ENCODE assay signal across 11 mouse cellular contexts in genomic region chr9:111213501-111213900, GRCm38 (mm10). TPM values are rescaled to one million over a fixed set of nuclear protein-coding genes. Genes with fewer than 3 reads are reported as not detected.
DNase-seq lines count a peak whose midpoint lies in the region; ATAC-seq and TF ChIP-seq lines count a peak whose summit lies in the region.
"Had no signal": no experiment of that assay in that cellular context is flagged by ENCODE, and none has a peak within 500 bp of the region (broad histone marks: within the 10 kb centered on the region; RNA-seq: fewer than 3 reads in every experiment).

No protein-coding gene starts in this region.

- no peaks in the 10 kb centered on the region; the same call in 1 of the 2 replicates for H3K36me3 ChIP-seq in liver, embryonic 14.5 days (replicated peaks; ENCODE audit: control insufficient read depth, insufficient read depth, low read depth)
- H3K36me3 ChIP-seq in midbrain, embryonic 14.5 days (ENCODE audit: control insufficient read depth, insufficient read depth, low read length): peaks cover 44% of the 10 kb centered on the region

- no peaks in the 10 kb centered on the region; a peak in 1 of 4 replicates for H3K4me1 ChIP-seq in liver, embryonic 14.5 days (replicated peaks; ENCODE audit: control insufficient read depth in 2 of 2, insufficient read depth in 2 of 2, low read length in 1 of 2)
- H3K4me1 ChIP-seq in midbrain, embryonic 14.5 days (ENCODE audit: control insufficient read depth, insufficient read depth, low read length): no peaks in the 10 kb centered on the region
- H3K4me1 ChIP-seq: hindbrain, embryonic 12.5 days; neural tube, embryonic 12.5 days had no signal

- H3K27ac ChIP-seq in liver, embryonic 14.5 days: no peak overlapping the region
- no peak overlapping the region for H3K27ac ChIP-seq in midbrain, embryonic 14.5 days (replicated peaks; ENCODE audit: low read depth, low read length)
- H3K27ac ChIP-seq: hindbrain, embryonic 12.5 days; limb, embryonic 12.5 days; neural tube, embryonic 12.5 days had no signal

- no peak overlapping the region for H3K4me3 ChIP-seq in liver, embryonic 14.5 days (ENCODE audit: insufficient read depth in 1 of 2, low read depth in 2 of 2, low read length in 2 of 2)
- H3K4me3 ChIP-seq in midbrain, embryonic 14.5 days (replicated peaks; ENCODE audit: low read depth, low read length): no peak overlapping the region
- H3K4me3 ChIP-seq: hindbrain, embryonic 12.5 days; limb, embryonic 12.5 days; neural tube, embryonic 12.5 days had no signal

- H3K27me3 ChIP-seq in liver, embryonic 14.5 days (ENCODE audit: control insufficient read depth, insufficient read depth, low read length): no peaks in the 10 kb centered on the region
- no peaks in the 10 kb centered on the region for H3K27me3 ChIP-seq in midbrain, embryonic 14.5 days (ENCODE audit: control insufficient read depth, insufficient read depth, low read length)
- H3K27me3 ChIP-seq: hindbrain, embryonic 12.5 days; limb, embryonic 12.5 days; neural tube, embryonic 12.5 days had no signal

- no peak overlapping the region for H3K9ac ChIP-seq in liver, embryonic 14.5 days (replicated peaks)
- H3K9ac ChIP-seq in midbrain, embryonic 14.5 days (replicated peaks; ENCODE audit: low read length): no peak overlapping the region
- H3K9ac ChIP-seq: hindbrain, embryonic 12.5 days; limb, embryonic 12.5 days; neural tube, embryonic 12.5 days had no signal

- H3K9me3 ChIP-seq in liver, embryonic 14.5 days (ENCODE audit: control insufficient read depth, low read length): no peaks in the 10 kb centered on the region
- H3K9me3 ChIP-seq in midbrain, embryonic 14.5 days (ENCODE audit: control insufficient read depth, low read length): no peaks in the 10 kb centered on the region
- H3K9me3 ChIP-seq: hindbrain, embryonic 12.5 days; limb, embryonic 12.5 days; neural tube, embryonic 12.5 days had no signal

- no peak for TF ChIP-seq EP300 in liver, embryonic 14.5 days (IDR thresholded peaks at IDR 0.05; ENCODE audit: low read depth)

- ATAC-seq in liver, embryonic 14.5 days (ENCODE audit: insufficient read depth): peak; percentile 62; the same call in 1 of the 2 replicates
- ATAC-seq in midbrain, embryonic 14.5 days (ENCODE audit: low FRiP score, low TSS enrichment): no peak

- peak; percentile 18 for DNase-seq in adrenal gland, adult 2 months
- DNase-seq in adrenal gland, postnatal 4 days (ENCODE audit: low spot score in 2 of 2): no peak
- DNase-seq in urinary bladder, postnatal 14 days (ENCODE audit: low spot score): peak; percentile 28
- DNase-seq in urinary bladder, postnatal 10 days (ENCODE audit: low spot score): no peak
- peak in 2 of 3 experiments; percentile 6 to 30 for DNase-seq in liver, embryonic 14.5 days (ENCODE audit: low read depth in 3 of 3, low spot score in 3 of 3)
- no peak for DNase-seq in cerebellum, adult 18-20 months
- DNase-seq in right cerebral cortex, postnatal 25 days: no peak
- DNase-seq in midbrain, embryonic 14.5 days: no peak

- no peak for TF ChIP-seq CTCF in liver, embryonic 14.5 days (IDR thresholded peaks at IDR 0.05; ENCODE audit: low read depth)

- H3K4me2 ChIP-seq in liver, embryonic 14.5 days (ENCODE audit: low read depth): no peak overlapping the region
- no peak overlapping the region for H3K4me2 ChIP-seq in midbrain, embryonic 14.5 days (ENCODE audit: low read length)
- H3K4me2 ChIP-seq: hindbrain, embryonic 12.5 days; limb, embryonic 12.5 days; neural tube, embryonic 12.5 days had no signal

- WGBS in liver, embryonic 14.5 days (ENCODE audit: insufficient replicate concordance): 57% methylated on average over 6 of the region's 6 CpGs
- WGBS in midbrain, embryonic 14.5 days: 84% methylated on average over 6 of the region's 6 CpGs

RNA-seq across cellular contexts. Expression of gene Mlh1, which starts 58.1 kb away (rescaled TPM):
- total RNA-seq in adrenal gland, adult 2 months (2021): 10 to 100 TPM; 15.0 to 17.5 TPM
- 11.0 and 13.2 TPM in 2 replicates for polyA plus RNA-seq in adrenal gland, adult 2 months (2012; rRNA removed)
- total RNA-seq in adrenal gland, postnatal 4 days (2021): 10 to 100 TPM; 49.0 to 49.7 TPM
- polyA plus RNA-seq in liver, embryonic 14.5 days (2012; rRNA removed): 12.5 and 17.8 TPM in 2 replicates
- polyA plus RNA-seq in liver, embryonic 14.5 days (2014; fragmentation: Nextera tagmentation; extraction: Ambion mirVana): 20.1 and 24.2 TPM in 2 replicates
- 25.0 and 30.4 TPM in 2 replicates for polyA plus RNA-seq in midbrain, embryonic 14.5 days (2014; fragmentation: Nextera tagmentation; extraction: Ambion mirVana)

RNA-seq across cellular contexts. Expression of gene Epm2aip1, which starts 58.2 kb away (rescaled TPM):
- 10 to 100 TPM; 33.5 to 44.2 TPM for total RNA-seq in adrenal gland, adult 2 months (2021)
- 6.4 and 7.7 TPM in 2 replicates for polyA plus RNA-seq in adrenal gland, adult 2 months (2012; rRNA removed)
- total RNA-seq in adrenal gland, postnatal 4 days (2021): 10 to 100 TPM; 52.5 to 53.2 TPM
- 7.8 and 9.0 TPM in 2 replicates for polyA plus RNA-seq in liver, embryonic 14.5 days (2012; rRNA removed)
- polyA plus RNA-seq in liver, embryonic 14.5 days (2014; fragmentation: Nextera tagmentation; extraction: Ambion mirVana): 7.8 and 8.1 TPM in 2 replicates
- 77.0 and 93.4 TPM in 2 replicates for polyA plus RNA-seq in midbrain, embryonic 14.5 days (2014; fragmentation: Nextera tagmentation; extraction: Ambion mirVana)

Comparison
In these comparisons a context has a peak if more than half of its experiments do, and no peak if none do; other contexts are left out.
1. DNase-seq: peak in adrenal gland, adult 2 months (single experiment), urinary bladder, postnatal 14 days (single experiment) and liver, embryonic 14.5 days (2 of 3); none in adrenal gland, postnatal 4 days (0 of 2), urinary bladder, postnatal 10 days (single experiment), cerebellum, adult 18-20 months (0 of 2), right cerebral cortex, postnatal 25 days (single experiment) and midbrain, embryonic 14.5 days (single experiment).